Mouse (Mus musculus): ENCODE results near the gene Pex11g. TPM values are rescaled to one million over a fixed set of nuclear protein-coding genes. Genes with fewer than 3 reads are reported as not detected.

The Pex11g gene
- polyA plus RNA-seq (2016; fragmentation: Nextera tagmentation; extraction: Ambion mirVana) = 4.4 TPM in 2 replicates

- WGBS = 8% methylated on average over 32 of the region's 32 CpGs
- H3K9me3 ChIP-seq = no peaks in the 10 kb centered on the region
- no peaks in the 10 kb centered on the region for H3K27me3 ChIP-seq (ENCODE audit: insufficient read depth, poor library complexity, severe bottlenecking)
- peak within 1 kb of the TSS; percentile 56 for H3K4me3 ChIP-seq
- peaks cover 11% of the 10 kb centered on the region for H3K4me1 ChIP-seq (replicated peaks)
- DNase-seq (ENCODE audit: low spot score) = peak; percentile 98
- H3K27ac ChIP-seq = peak within 1 kb of the TSS; percentile 96
- no peaks in the 10 kb centered on the region for H3K36me3 ChIP-seq
Observed at GRCm38 (mm10) chr8:3467006-3467885, at the start of gene Pex11g. Gene Pex11g, minus strand, starts transcription at chr8:3467680.

GRCm38 (mm10) chr8:3517117-3517495 lies 49.6 kb upstream of the Pex11g start:
- Histone ChIP-seq H3K4me3 (peak overlapping the region; percentile 66), H3K9me3 (no peaks in the 10 kb centered on the region), H3K4me1 (replicated peaks) (peaks cover 27% of the 10 kb centered on the region), H3K27me3 (ENCODE audit: insufficient read depth, poor library complexity, severe bottlenecking) (no peaks in the 10 kb centered on the region), H3K27ac (peak overlapping the region; percentile 80), H3K36me3 (peaks cover 33% of the 10 kb centered on the region)
- WGBS = 7% methylated on average over 16 of the region's 16 CpGs
- no peak for DNase-seq (ENCODE audit: low spot score)

- peak; percentile 90 for DNase-seq (ENCODE audit: low spot score)
- peak overlapping the region; percentile 80 for H3K27ac ChIP-seq
- H3K36me3 ChIP-seq = peaks cover 33% of the 10 kb centered on the region
- H3K4me3 ChIP-seq = peak overlapping the region; percentile 66
- H3K4me1 ChIP-seq (replicated peaks) = peaks cover 27% of the 10 kb centered on the region
- H3K9me3 ChIP-seq = no peaks in the 10 kb centered on the region
- H3K27me3 ChIP-seq (ENCODE audit: insufficient read depth, poor library complexity, severe bottlenecking) = no peaks in the 10 kb centered on the region
- 1% methylated on average over 36 of the region's 36 CpGs for WGBS
Observed at GRCm38 (mm10) chr8:3516450-3517116, 49.1 kb upstream of the Pex11g start.

- under 1% methylated on average over 25 of the region's 25 CpGs for WGBS
- DNase-seq (ENCODE audit: low spot score) = peak; percentile 47
- Histone ChIP-seq H3K27me3 (ENCODE audit: insufficient read depth, poor library complexity, severe bottlenecking) (no peaks in the 10 kb centered on the region), H3K27ac (peak overlapping the region; percentile 80), H3K9me3 (no peaks in the 10 kb centered on the region), H3K4me1 (replicated peaks) (peaks cover 27% of the 10 kb centered on the region), H3K4me3 (peak overlapping the region; percentile 66), H3K36me3 (peaks cover 35% of the 10 kb centered on the region)
Observed at GRCm38 (mm10) chr8:3515771-3516417, 48.4 kb upstream of the Pex11g start.

- Histone ChIP-seq H3K4me3 (peak within 1 kb of the TSS; percentile 66), H3K27ac (peak within 1 kb of the TSS; percentile 80), H3K9me3 (no peaks in the 10 kb centered on the region), H3K36me3 (peaks cover 41% of the 10 kb centered on the region), H3K4me1 (replicated peaks) (peaks cover 27% of the 10 kb centered on the region), H3K27me3 (ENCODE audit: insufficient read depth, poor library complexity, severe bottlenecking) (no peaks in the 10 kb centered on the region)
- peak; percentile 87 for DNase-seq (ENCODE audit: low spot score)
- whole genome bisulfite sequencing = under 1% methylated on average over 25 of the region's 25 CpGs
Observed at GRCm38 (mm10) chr8:3515260-3515671, 47.8 kb upstream of the Pex11g start, which contains the start of gene Pnpla6. Gene Pnpla6, plus strand, starts transcription at chr8:3515384.

GRCm38 (mm10) chr8:3514681-3515247 lies 47.3 kb upstream of the Pex11g start:
- peaks cover 27% of the 10 kb centered on the region for H3K4me1 ChIP-seq (replicated peaks)
- no peaks in the 10 kb centered on the region for H3K9me3 ChIP-seq
- peaks cover 46% of the 10 kb centered on the region for H3K36me3 ChIP-seq
- no peaks in the 10 kb centered on the region for H3K27me3 ChIP-seq (ENCODE audit: insufficient read depth, poor library complexity, severe bottlenecking)
- 37% methylated on average over 13 of the region's 13 CpGs for WGBS
- peak overlapping the region; percentile 66 for H3K4me3 ChIP-seq
- H3K27ac ChIP-seq = peak overlapping the region; percentile 80
- DNase-seq (ENCODE audit: low spot score) = no peak

GRCm38 (mm10) chr8:3507979-3508754 lies 40.7 kb upstream of the Pex11g start:
- 85% methylated on average over 6 of the region's 6 CpGs for WGBS
- no peaks in the 10 kb centered on the region for H3K9me3 ChIP-seq
- no peak for DNase-seq (ENCODE audit: low spot score)
- no peak overlapping the region for H3K4me3 ChIP-seq
- H3K27ac ChIP-seq = no peak overlapping the region
- H3K4me1 ChIP-seq (replicated peaks) = no peaks in the 10 kb centered on the region
- peaks cover 81% of the 10 kb centered on the region for H3K36me3 ChIP-seq
- no peaks in the 10 kb centered on the region for H3K27me3 ChIP-seq (ENCODE audit: insufficient read depth, poor library complexity, severe bottlenecking)

- Histone ChIP-seq H3K4me3 (no peak overlapping the region), H3K27me3 (ENCODE audit: insufficient read depth, poor library complexity, severe bottlenecking) (no peaks in the 10 kb centered on the region), H3K27ac (no peak overlapping the region), H3K9me3 (no peaks in the 10 kb centered on the region), H3K4me1 (replicated peaks) (peaks cover 21% of the 10 kb centered on the region), H3K36me3 (peaks cover 38% of the 10 kb centered on the region)
- WGBS = 83% methylated on average over 4 of the region's 4 CpGs
- DNase-seq (ENCODE audit: low spot score) = no peak
Observed at GRCm38 (mm10) chr8:3502217-3502616, 34.7 kb upstream of the Pex11g start.

- peaks cover 28% of the 10 kb centered on the region for H3K4me1 ChIP-seq (replicated peaks)
- no peaks in the 10 kb centered on the region for H3K27me3 ChIP-seq (ENCODE audit: insufficient read depth, poor library complexity, severe bottlenecking)
- DNase-seq (ENCODE audit: low spot score) = peak; percentile 99
- H3K36me3 ChIP-seq = peaks cover 38% of the 10 kb centered on the region
- H3K4me3 ChIP-seq = peak within 1 kb of the TSS; percentile 83
- under 1% methylated on average over 70 of the region's 70 CpGs for WGBS
- peaks cover 12% of the 10 kb centered on the region for H3K9me3 ChIP-seq
- H3K27ac ChIP-seq = peak within 1 kb of the TSS; percentile 95
Observed at GRCm38 (mm10) chr8:3500235-3501090, 33.0 kb upstream of the Pex11g start, which contains the start of gene Mcoln1. Gene Mcoln1, plus strand, starts transcription at chr8:3500457.

GRCm38 (mm10) chr8:3499751-3500150 lies 32.3 kb upstream of the Pex11g start:
- Histone ChIP-seq H3K4me3 (peak overlapping the region; percentile 83), H3K9me3 (peaks cover 19% of the 10 kb centered on the region), H3K27me3 (ENCODE audit: insufficient read depth, poor library complexity, severe bottlenecking) (no peaks in the 10 kb centered on the region), H3K36me3 (peaks cover 42% of the 10 kb centered on the region), H3K4me1 (replicated peaks) (peaks cover 28% of the 10 kb centered on the region), H3K27ac (peak overlapping the region; percentile 95)
- WGBS = 11% methylated on average over 8 of the region's 8 CpGs
- DNase-seq (ENCODE audit: low spot score) = no peak

- WGBS = 94% methylated on average over 3 of the region's 3 CpGs
- no peak overlapping the region for H3K27ac ChIP-seq
- no peak overlapping the region for H3K4me3 ChIP-seq
- peaks cover 22% of the 10 kb centered on the region for H3K9me3 ChIP-seq
- no peaks in the 10 kb centered on the region for H3K27me3 ChIP-seq (ENCODE audit: insufficient read depth, poor library complexity, severe bottlenecking)
- H3K4me1 ChIP-seq (replicated peaks) = peaks cover 36% of the 10 kb centered on the region
- no peak for DNase-seq (ENCODE audit: low spot score)
- H3K36me3 ChIP-seq = peaks cover 45% of the 10 kb centered on the region
Observed at GRCm38 (mm10) chr8:3498583-3498982, 31.1 kb upstream of the Pex11g start.
